Mouse (Mus musculus) skeletal muscle tissue, postnatal 0 days (tissue): ENCODE data around the gene Nr0b2. TPM values are rescaled to one million over a fixed set of nuclear protein-coding genes. Genes with fewer than 3 reads are reported as not detected.

Experiments used
- microRNA-seq, 2 experiments: library from miRNA; unstranded; fragments of <30 nt; microRNA quantifications; one replicate each; pipeline ENCODE4; 2016
- polyA plus RNA-seq: library from polyadenylated mRNA; unstranded; fragments of >200 nt; fragmentation: Nextera tagmentation; extraction: Ambion mirVana; gene quantifications from 2 replicates; pipeline ENCODE4 v1.2.1, GENCODE M21; 2015

The Nr0b2 gene
- 0.17 TPM in 1 of 2 replicates, not detected in the other for polyA plus RNA-seq

DNA sequence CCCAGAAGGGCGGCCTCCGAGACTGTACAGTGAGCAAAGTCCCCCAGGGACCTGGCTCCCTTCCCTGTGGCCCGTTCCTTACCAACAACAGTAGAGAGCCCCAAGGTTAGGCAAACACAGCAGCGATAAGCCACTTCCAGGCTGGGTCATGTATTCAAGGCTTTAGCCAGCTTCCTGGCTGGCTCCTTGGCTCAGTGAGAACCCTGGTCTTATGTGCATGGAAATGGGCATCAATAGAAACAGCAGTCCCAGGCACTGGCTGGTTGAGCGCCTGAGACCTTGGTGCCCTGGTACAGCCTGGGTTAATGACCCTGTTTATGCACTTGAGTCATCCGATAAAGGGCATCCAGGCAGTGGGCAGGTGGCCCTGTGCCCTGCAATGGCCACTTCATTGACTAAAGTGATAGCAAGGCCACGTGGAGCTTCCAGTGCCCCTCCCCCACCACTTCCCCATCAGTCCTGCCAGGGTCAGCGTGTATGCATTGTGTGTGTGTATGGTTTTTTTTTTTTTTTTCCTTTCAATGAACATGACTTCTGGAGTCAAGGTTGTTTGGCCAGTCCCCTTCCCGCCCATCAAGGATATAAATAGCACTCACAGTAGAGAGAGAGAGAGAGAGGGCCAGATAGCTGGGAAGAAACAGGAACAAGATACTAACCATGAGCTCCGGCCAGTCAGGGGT is at the start of gene Nr0b2:
Nr0b2 (plus strand) TSS at position 609 of the 680 bp plus-strand sequence.

GRCm38 (mm10) chr4:133518601-133519368 is 34.4 kb upstream of the Nr0b2 start, which contains the start of gene Kdf1:
Gene Kdf1, plus strand, starts transcription at chr4:133518963.

GRCm38 (mm10) chr4:133545272-133546231 is 7.6 kb upstream of the Nr0b2 start, which contains the start of gene Nudc:
Gene Nudc, minus strand, starts transcription at chr4:133545996.

GRCm38 (mm10) chr4:133574070-133574842 is 21.1 kb downstream of the Nr0b2 start, which contains the start of gene Gpatch3:
Gene Gpatch3, plus strand, starts transcription at chr4:133574745.

GRCm38 (mm10) chr4:133584059-133584951 is 31.1 kb downstream of the Nr0b2 start, which contains the start of gene Gpn2:
Gene Gpn2, plus strand, starts transcription at chr4:133584362.

GRCm38 (mm10) chr4:133601721-133602218 is 48.6 kb downstream of the Nr0b2 start, which contains the start of gene Sfn:
Gene Sfn, minus strand, starts transcription at chr4:133602168.

Small RNA genes lying within 50 kb of the gene (microRNA-seq; reads per million reads assigned to microRNA genes)
- gene Gm23158: 0 reads per million in 2 experiments

Other genes with a start within 250 kb of the Nr0b2 start
- gene Wdtc1, start 199.9 kb upstream of the Nr0b2 start, polyA plus RNA-seq: 12.8 and 13.2 TPM in 2 replicates
- gene Slc9a1, start 183.7 kb upstream of the Nr0b2 start, polyA plus RNA-seq: 3.9 and 4.1 TPM in 2 replicates
- gene Tent5b, start 73.2 kb upstream of the Nr0b2 start, polyA plus RNA-seq: 0.44 and 0.76 TPM in 2 replicates
- gene Trnp1, start 54.8 kb upstream of the Nr0b2 start, polyA plus RNA-seq: 1.1 and 1.6 TPM in 2 replicates
- 0.51 TPM in 1 of 2 replicates, not detected in the other for gene Kdf1, start 34.4 kb upstream of the Nr0b2 start, polyA plus RNA-seq
- 113 and 134 TPM in 2 replicates for gene Nudc, start 7.4 kb upstream of the Nr0b2 start, polyA plus RNA-seq
- 4.4 and 4.9 TPM in 2 replicates for gene Gpatch3, start 21.4 kb downstream of the Nr0b2 start, polyA plus RNA-seq
- 6.0 and 6.8 TPM in 2 replicates for gene Gpn2, start 31.0 kb downstream of the Nr0b2 start, polyA plus RNA-seq
- gene Sfn, start 48.8 kb downstream of the Nr0b2 start, polyA plus RNA-seq: 0.41 and 12.1 TPM in 2 replicates
- 3.8 and 4.8 TPM in 2 replicates for gene Zdhhc18, start 96.8 kb downstream of the Nr0b2 start, polyA plus RNA-seq
- 8.5 and 11.3 TPM in 2 replicates for gene Pigv, start 119.3 kb downstream of the Nr0b2 start, polyA plus RNA-seq
- 7.7 and 8.7 TPM in 2 replicates for gene Arid1a, start 203.4 kb downstream of the Nr0b2 start, polyA plus RNA-seq